Mouse (Mus musculus) heart, postnatal 4 days (tissue): Measurements from ENCODE around the gene Sephs1. TPM values are rescaled to one million over a fixed set of nuclear protein-coding genes. Genes with fewer than 3 reads are reported as not detected.

Experiments
- DNase-seq: peaks from one replicate; pipeline ENCODE4 v3.0.0; 2021
- total RNA-seq, 2 experiments: library from RNA; stranded (reverse); gene quantifications; 2 replicates each; pipeline ENCODE4 v1.2.3; 2021

Gene Sephs1
- total RNA-seq, result 10 to 100 TPM; 41.7 to 42.0 TPM

- peak; percentile 89 for DNase-seq
Measured at GRCm38 (mm10) chr2:4881350-4882248, at the start of gene Sephs1. Gene Sephs1 (plus strand): TSS chr2:4881564.

- no peak for DNase-seq
Measured at GRCm38 (mm10) chr2:4832166-4832565, 49.2 kb upstream of the Sephs1 start.

- DNase-seq, result no peak
Measured at GRCm38 (mm10) chr2:4849449-4849848, 31.9 kb upstream of the Sephs1 start.

- DNase-seq, result no peak
Measured at GRCm38 (mm10) chr2:4857186-4857585, 24.2 kb upstream of the Sephs1 start.

- DNase-seq, result no peak
Measured at GRCm38 (mm10) chr2:4858161-4858560, 23.2 kb upstream of the Sephs1 start.

GRCm38 (mm10) chr2:4864008-4864816 is 17.2 kb upstream of the Sephs1 start:
- DNase-seq, result peak; percentile 87

GRCm38 (mm10) chr2:4864817-4865296 is 16.5 kb upstream of the Sephs1 start:
- no peak for DNase-seq

GRCm38 (mm10) chr2:4868028-4868725 is 13.2 kb upstream of the Sephs1 start:
- no peak for DNase-seq

GRCm38 (mm10) chr2:4872740-4873139 is 8.6 kb upstream of the Sephs1 start:
- no peak for DNase-seq

- DNase-seq, result no peak
Measured at GRCm38 (mm10) chr2:4873331-4873730, 8.0 kb upstream of the Sephs1 start.

GRCm38 (mm10) chr2:4875090-4875489 is 6.3 kb upstream of the Sephs1 start:
- DNase-seq, result no peak

- no peak for DNase-seq
Measured at GRCm38 (mm10) chr2:4876131-4876530, 5.2 kb upstream of the Sephs1 start.

- peak; percentile 39 for DNase-seq
Measured at GRCm38 (mm10) chr2:4880737-4881349, 521 bp upstream of the Sephs1 start.

GRCm38 (mm10) chr2:4882249-4882791 is 956 bp downstream of the Sephs1 start:
- peak; percentile 73 for DNase-seq

GRCm38 (mm10) chr2:4883009-4883704 is 1.8 kb downstream of the Sephs1 start:
- no peak for DNase-seq

GRCm38 (mm10) chr2:4886896-4887295 is 5.5 kb downstream of the Sephs1 start:
- no peak for DNase-seq

- DNase-seq, result no peak
Measured at GRCm38 (mm10) chr2:4895598-4895997, 14.2 kb downstream of the Sephs1 start.

- DNase-seq, result no peak
Measured at GRCm38 (mm10) chr2:4896970-4897369, 15.6 kb downstream of the Sephs1 start.

GRCm38 (mm10) chr2:4900624-4901023 is 19.3 kb downstream of the Sephs1 start:
- no peak for DNase-seq

GRCm38 (mm10) chr2:4902346-4902745 is 21.0 kb downstream of the Sephs1 start:
- DNase-seq, result no peak

- DNase-seq, result no peak
Measured at GRCm38 (mm10) chr2:4907120-4907519, 25.8 kb downstream of the Sephs1 start.
